Mouse (Mus musculus) embryonic fibroblast, embryonic 13.5 days (primary cell): Measurements from ENCODE around the gene Wnt1.
"Not testable (repeated sequence)": the region's sequence is repeated elsewhere in the genome, so short reads cannot be mapped to it uniquely, and the experiment has no call there.

ENCODE experiments used
- CTCF ChIP-seq: IDR thresholded peaks from 2 replicates; pipeline ENCODE4 v1.5.1; 2011; ENCODE audit warnings: mild to moderate bottlenecking, control low read depth, low read length, moderate library complexity, borderline replicate concordance; ENCODE audit not compliant: insufficient read depth
- POLR2A ChIP-seq: IDR thresholded peaks from 2 replicates; pipeline ENCODE4 v1.6.1; 2011; ENCODE audit warnings: low read depth, mild to moderate bottlenecking, control low read depth, low read length, moderate library complexity

DNA sequence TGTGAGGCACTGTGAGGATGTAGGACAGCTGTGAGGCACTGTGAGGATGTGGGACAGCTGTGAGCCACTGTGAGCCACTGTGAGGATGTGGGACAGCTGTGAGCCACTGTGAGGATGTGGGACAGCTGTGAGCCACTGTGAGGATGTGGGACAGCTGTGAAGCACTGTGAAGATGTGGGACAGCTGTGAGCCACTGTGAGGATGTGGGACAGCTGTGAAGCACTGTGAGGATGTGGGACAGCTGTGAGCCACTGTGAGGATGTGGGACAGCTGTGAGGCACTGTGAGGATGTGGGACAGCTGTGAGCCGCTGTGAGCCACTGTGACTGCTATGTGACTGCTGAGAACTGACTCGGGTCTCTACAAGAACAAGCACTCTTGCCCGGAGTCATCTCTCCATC, 45.8 kb upstream of the Wnt1 start:
- TF ChIP-seq CTCF, POLR2A: not testable (repeated sequence)
